Mouse (Mus musculus): ENCODE data around the gene Jarid2.

Gene Jarid2

GRCm38 (mm10) chr13:44913560-44913959 is 184.3 kb downstream of the Jarid2 start:
- in situ Hi-C loops (cut with MseI, MboI): no loop called here

GRCm38 (mm10) chr13:44915382-44915781 is 186.1 kb downstream of the Jarid2 start:
- in situ Hi-C loops (cut with MseI, MboI): no loop called here

GRCm38 (mm10) chr13:44915945-44916344 is 186.7 kb downstream of the Jarid2 start:
- in situ Hi-C loops (cut with MseI, MboI): no loop called here

- in situ Hi-C loops (cut with MseI, MboI): no loop called here
Observed at GRCm38 (mm10) chr13:44917202-44917601, 187.9 kb downstream of the Jarid2 start.

- in situ Hi-C loops (cut with MseI, MboI): no loop called here
Observed at GRCm38 (mm10) chr13:44918269-44918668, 189.0 kb downstream of the Jarid2 start.

GRCm38 (mm10) chr13:44921095-44921494 is 191.8 kb downstream of the Jarid2 start:
- in situ Hi-C loops (cut with MseI, MboI): no loop called here

GRCm38 (mm10) chr13:44921721-44922120 is 192.4 kb downstream of the Jarid2 start:
- in situ Hi-C loops (cut with MseI, MboI): no loop called here

GRCm38 (mm10) chr13:44924042-44924441 is 194.8 kb downstream of the Jarid2 start:
- in situ Hi-C loops (cut with MseI, MboI): no loop called here

GRCm38 (mm10) chr13:44925173-44925572 is 195.9 kb downstream of the Jarid2 start:
- in situ Hi-C loops (cut with MseI, MboI): no loop called here

- in situ Hi-C loops (cut with MseI, MboI): no loop called here
Observed at GRCm38 (mm10) chr13:44926311-44926710, 197.0 kb downstream of the Jarid2 start.

- in situ Hi-C loops (cut with MseI, MboI): no loop called here
Observed at GRCm38 (mm10) chr13:44932307-44933264, 203.3 kb downstream of the Jarid2 start.

- in situ Hi-C loops (cut with MseI, MboI): no loop called here
Observed at GRCm38 (mm10) chr13:44933575-44933974, 204.3 kb downstream of the Jarid2 start.

GRCm38 (mm10) chr13:44937681-44938080 is 208.4 kb downstream of the Jarid2 start:
- in situ Hi-C loops (cut with MseI, MboI): no loop called here

GRCm38 (mm10) chr13:44939326-44940035 is 210.2 kb downstream of the Jarid2 start:
- in situ Hi-C loops (cut with MseI, MboI): no loop called here

- in situ Hi-C loops (cut with MseI, MboI): no loop called here
Observed at GRCm38 (mm10) chr13:44943618-44944017, 214.3 kb downstream of the Jarid2 start.

- in situ Hi-C loops (cut with MseI, MboI): no loop called here
Observed at GRCm38 (mm10) chr13:44946880-44947635, 217.8 kb downstream of the Jarid2 start.

- in situ Hi-C loops (cut with MseI, MboI): no loop called here
Observed at GRCm38 (mm10) chr13:44948320-44949250, 219.3 kb downstream of the Jarid2 start.

- in situ Hi-C loops (cut with MseI, MboI): no loop called here
Observed at GRCm38 (mm10) chr13:44952393-44953086, 223.3 kb downstream of the Jarid2 start.

- in situ Hi-C loops (cut with MseI, MboI): no loop called here
Observed at GRCm38 (mm10) chr13:44953546-44954231, 224.4 kb downstream of the Jarid2 start.

GRCm38 (mm10) chr13:44954232-44954568 is 224.9 kb downstream of the Jarid2 start:
- in situ Hi-C loops (cut with MseI, MboI): no loop called here
